Mouse (Mus musculus) midbrain, embryonic 15.5 days (tissue): ENCODE data around the gene B4galnt4. TPM values are rescaled to one million over a fixed set of nuclear protein-coding genes. Genes with fewer than 3 reads are reported as not detected.
"Not testable (repeated sequence)": the region's sequence is repeated elsewhere in the genome, so short reads cannot be mapped to it uniquely, and the experiment has no call there.

ENCODE experiments used
- ATAC-seq: fragments of 200-750 bp; cut with Nextera tagmentation; replicated peaks from 2 replicates; pipeline ENCODE4 v1.8.0; 2017; ENCODE audit warnings: moderate TSS enrichment
- H3K27ac ChIP-seq: fragments of 300-500 bp; sonication (generic); 2 replicates; pipeline ENCODE4 v1.5.1; 2015; ENCODE audit warnings: mild to moderate bottlenecking, inconsistent platforms
- H3K27me3 ChIP-seq: fragments of 300-500 bp; sonication (generic); replicated peaks from 2 replicates; pipeline ENCODE4 v1.6.1; 2015; ENCODE audit warnings: inconsistent platforms
- H3K36me3 ChIP-seq: fragments of 300-500 bp; sonication (generic); replicated peaks from 2 replicates; pipeline ENCODE4 v1.6.1; 2015; ENCODE audit warnings: inconsistent platforms
- H3K4me1 ChIP-seq: fragments of 300-500 bp; sonication (generic); 2 replicates; pipeline ENCODE4 v1.6.1; 2015; ENCODE audit warnings: inconsistent platforms
- H3K4me2 ChIP-seq: fragments of 300-500 bp; sonication (generic); 2 replicates; pipeline ENCODE4 v1.6.1; 2015; ENCODE audit warnings: inconsistent platforms, mild to moderate bottlenecking, moderate library complexity
- H3K4me3 ChIP-seq: fragments of 300-500 bp; sonication (generic); 2 replicates; pipeline ENCODE4 v1.5.1; 2015; ENCODE audit warnings: mild to moderate bottlenecking, inconsistent platforms
- H3K9ac ChIP-seq: fragments of 300-500 bp; sonication (generic); 2 replicates; pipeline ENCODE4 v1.6.1; 2015; ENCODE audit warnings: mild to moderate bottlenecking, inconsistent platforms
- H3K9me3 ChIP-seq: fragments of 300-500 bp; sonication (generic); 2 replicates; pipeline ENCODE4 v1.6.1; 2016; ENCODE audit warnings: inconsistent platforms
- whole genome bisulfite sequencing: fragments of 180-500 bp; shearing (Covaris S2); methylation state at CpG from one replicate; pipeline ENCODE4 v1.1.7; 2015; ENCODE audit warnings: mixed read lengths; 5-methylcytosine and 5-hydroxymethylcytosine counted together
- polyA plus RNA-seq: library from polyadenylated mRNA; unstranded; fragments of >200 nt; fragmentation: Nextera tagmentation; extraction: Ambion mirVana; gene quantifications from 2 replicates; pipeline ENCODE4 v1.2.1, GENCODE M21; 2015

The B4galnt4 gene
- polyA plus RNA-seq, 1 experiment from 2014 or later, result 64.1 TPM

- Histone ChIP-seq H3K36me3 (no peaks in the 10 kb centered on the region), H3K27ac (no peak overlapping the region), H3K27me3 (no peaks in the 10 kb centered on the region), H3K4me1 (peaks cover 5% of the 10 kb centered on the region; the same call in 1 of the 2 replicates), H3K9me3 (no peaks in the 10 kb centered on the region), H3K9ac (no peak overlapping the region), H3K4me2 (no peak overlapping the region), H3K4me3 (no peak overlapping the region)
- ATAC-seq, result no peak
- 47% methylated on average over 3 of the region's 3 CpGs for whole genome bisulfite sequencing
Observed at GRCm38 (mm10) chr7:141030390-141030789, 30.5 kb upstream of the B4galnt4 start.

GRCm38 (mm10) chr7:141032458-141033167 is 28.3 kb upstream of the B4galnt4 start:
- Histone ChIP-seq H3K4me2 (no peak overlapping the region), H3K36me3 (no peaks in the 10 kb centered on the region), H3K9ac (no peak overlapping the region), H3K27me3 (no peaks in the 10 kb centered on the region), H3K4me1 (no peaks in the 10 kb centered on the region), H3K4me3 (no peak overlapping the region), H3K9me3 (no peaks in the 10 kb centered on the region), H3K27ac (no peak overlapping the region)
- ATAC-seq, result no peak
- 83% methylated on average over 9 of the region's 9 CpGs for WGBS

- WGBS, result 85% methylated on average over 1 of the region's 2 CpGs
Observed at GRCm38 (mm10) chr7:141036624-141037023, 24.3 kb upstream of the B4galnt4 start.

DNA sequence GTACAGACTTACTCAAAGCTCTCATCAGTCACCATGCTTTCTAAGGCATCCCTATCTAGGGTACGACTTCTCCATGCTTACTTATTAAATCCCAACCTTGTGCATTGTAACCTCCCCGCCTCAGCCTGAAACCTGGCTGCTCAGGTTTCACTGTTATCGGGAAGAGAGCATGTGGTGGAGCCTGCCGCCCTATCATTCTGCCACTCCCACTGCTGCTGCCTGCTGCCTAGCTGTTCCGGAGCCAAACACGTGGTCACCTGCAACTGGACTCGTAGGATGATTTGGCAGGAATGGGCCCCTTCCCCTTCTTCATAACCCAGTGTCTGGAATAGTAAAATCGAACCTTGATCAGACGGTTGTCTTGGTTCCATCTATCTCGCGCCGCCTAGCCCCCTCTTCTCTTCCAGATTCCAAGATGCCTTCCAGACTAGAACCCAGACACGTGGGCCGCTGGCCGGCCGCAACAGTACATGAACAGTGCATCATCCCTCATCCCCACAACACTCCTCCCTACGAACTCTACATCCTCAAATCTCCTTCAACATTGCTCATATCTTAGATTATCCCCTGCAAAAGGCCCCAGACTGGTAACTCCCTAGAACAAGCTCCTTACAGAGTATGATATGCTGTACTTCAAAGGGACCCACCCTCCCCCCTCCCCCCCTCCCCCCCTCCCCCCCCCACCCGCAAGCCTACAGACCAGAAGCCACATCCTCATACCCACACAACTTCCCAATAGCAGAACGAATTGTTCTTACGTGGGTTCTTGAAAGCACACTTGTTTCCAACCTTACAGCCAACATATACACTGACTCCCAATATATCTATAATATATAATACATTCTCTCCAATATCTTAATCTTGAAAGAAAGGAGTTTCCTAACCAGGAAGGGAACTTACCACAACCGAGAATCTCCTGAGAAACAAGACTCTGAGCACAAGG is 22.5 kb upstream of the B4galnt4 start:
- Histone ChIP-seq H3K9me3 (no peaks in the 10 kb centered on the region), H3K4me1 (no peaks in the 10 kb centered on the region), H3K9ac (no peak overlapping the region), H3K27ac (no peak overlapping the region), H3K36me3 (no peaks in the 10 kb centered on the region), H3K4me2 (no peak overlapping the region), H3K27me3 (no peaks in the 10 kb centered on the region), H3K4me3 (no peak overlapping the region)
- WGBS, result 88% methylated on average over 20 of the region's 21 CpGs
- ATAC-seq, result no peak

More at GRCm38 (mm10) chr7:141036624-141037023, 24.3 kb upstream of the B4galnt4 start:
- not testable (repeated sequence) for H3K4me3 ChIP-seq, H3K4me1 ChIP-seq, H3K4me2 ChIP-seq, H3K9ac ChIP-seq, H3K27ac ChIP-seq, ATAC-seq, H3K9me3 ChIP-seq, H3K27me3 ChIP-seq, H3K36me3 ChIP-seq

DNA sequence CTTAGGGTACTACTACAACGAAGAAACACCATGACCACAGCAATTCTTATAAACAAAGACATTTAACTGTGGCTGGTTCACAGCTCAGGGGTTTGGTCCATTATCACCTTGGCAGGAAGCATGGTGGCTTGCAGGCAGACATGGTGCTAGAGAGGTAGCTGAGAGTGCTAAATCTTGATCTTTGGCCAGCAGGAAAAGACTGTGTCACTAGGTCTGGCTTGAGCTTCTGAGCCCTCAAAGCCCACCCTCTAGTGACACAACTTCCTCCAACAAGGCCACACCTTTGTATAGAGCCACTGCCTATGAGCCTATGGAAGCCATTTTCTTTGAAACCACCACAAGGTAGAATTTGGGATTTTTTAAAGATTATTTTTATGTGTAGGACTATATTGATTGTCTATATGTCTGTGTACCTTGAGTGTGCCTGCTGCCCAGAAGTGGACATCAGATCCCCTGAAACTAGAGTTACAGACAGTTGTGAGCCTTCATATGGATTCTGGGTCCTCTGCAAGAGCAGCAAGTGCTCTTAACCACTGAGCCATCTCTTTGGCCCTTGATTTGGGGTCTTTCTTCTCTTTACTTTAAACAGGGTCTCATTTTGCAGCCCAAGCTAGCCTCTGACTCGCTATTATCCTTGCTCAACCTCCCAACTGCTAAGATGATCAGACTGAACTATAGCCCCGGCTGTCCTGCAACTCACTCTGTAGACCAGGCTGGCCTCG is 21.4 kb upstream of the B4galnt4 start:
- no peaks in the 10 kb centered on the region for H3K4me1 ChIP-seq
- H3K9me3 ChIP-seq, result no peaks in the 10 kb centered on the region
- WGBS, result 90% methylated on average over 4 of the region's 4 CpGs
- H3K27me3 ChIP-seq, result no peaks in the 10 kb centered on the region
- no peak overlapping the region for H3K4me3 ChIP-seq
- H3K9ac ChIP-seq, result no peak overlapping the region
- H3K36me3 ChIP-seq, result no peaks in the 10 kb centered on the region
- no peak overlapping the region for H3K27ac ChIP-seq
- H3K4me2 ChIP-seq, result no peak overlapping the region
- ATAC-seq, result no peak

GRCm38 (mm10) chr7:141040867-141041606 is 19.9 kb upstream of the B4galnt4 start:
- 37% methylated on average over 6 of the region's 9 CpGs for WGBS
- Histone ChIP-seq H3K9me3 (no peaks in the 10 kb centered on the region), H3K27me3 (no peaks in the 10 kb centered on the region), H3K4me2 (no peak overlapping the region), H3K27ac (peak overlapping the region; percentile 34; the same call in 1 of the 2 replicates), H3K9ac (no peak overlapping the region), H3K4me1 (no peaks in the 10 kb centered on the region), H3K36me3 (no peaks in the 10 kb centered on the region), H3K4me3 (no peak overlapping the region)
- ATAC-seq, result no peak

GRCm38 (mm10) chr7:141041661-141042060 is 19.2 kb upstream of the B4galnt4 start:
- WGBS, result 28% methylated on average over 5 of the region's 5 CpGs
- ATAC-seq, result peak; percentile 48; the same call in 1 of the 2 replicates
- Histone ChIP-seq H3K4me2 (no peak overlapping the region), H3K9me3 (no peaks in the 10 kb centered on the region), H3K27ac (0 out of 2 replicates have a peak overlapping the region, but pooled peaks have one; percentile 8), H3K9ac (no peak overlapping the region), H3K27me3 (no peaks in the 10 kb centered on the region), H3K4me1 (no peaks in the 10 kb centered on the region), H3K4me3 (no peak overlapping the region), H3K36me3 (no peaks in the 10 kb centered on the region)

GRCm38 (mm10) chr7:141042539-141042938 is 18.4 kb upstream of the B4galnt4 start:
- 58% methylated on average over 4 of the region's 4 CpGs for WGBS
- H3K36me3 ChIP-seq, result no peaks in the 10 kb centered on the region
- H3K9ac ChIP-seq, result no peak overlapping the region
- H3K27ac ChIP-seq, result no peak overlapping the region
- no peak overlapping the region for H3K4me2 ChIP-seq
- H3K4me1 ChIP-seq, result peaks cover 5% of the 10 kb centered on the region; the same call in 1 of the 2 replicates
- H3K4me3 ChIP-seq, result no peak overlapping the region
- ATAC-seq, result no peak
- H3K27me3 ChIP-seq, result no peaks in the 10 kb centered on the region
- H3K9me3 ChIP-seq, result no peaks in the 10 kb centered on the region

GRCm38 (mm10) chr7:141046931-141047580 is 13.8 kb upstream of the B4galnt4 start:
- Histone ChIP-seq H3K9ac (no peak overlapping the region), H3K9me3 (no peaks in the 10 kb centered on the region), H3K4me1 (peaks cover 13% of the 10 kb centered on the region), H3K27me3 (no peaks in the 10 kb centered on the region), H3K27ac (peak overlapping the region; percentile 2; the same call in 1 of the 2 replicates), H3K36me3 (no peaks in the 10 kb centered on the region), H3K4me2 (peak overlapping the region; percentile 65), H3K4me3 (no peak overlapping the region)
- WGBS, result 69% methylated on average over 6 of the region's 6 CpGs
- no peak; the same call in 1 of the 2 replicates for ATAC-seq

DNA sequence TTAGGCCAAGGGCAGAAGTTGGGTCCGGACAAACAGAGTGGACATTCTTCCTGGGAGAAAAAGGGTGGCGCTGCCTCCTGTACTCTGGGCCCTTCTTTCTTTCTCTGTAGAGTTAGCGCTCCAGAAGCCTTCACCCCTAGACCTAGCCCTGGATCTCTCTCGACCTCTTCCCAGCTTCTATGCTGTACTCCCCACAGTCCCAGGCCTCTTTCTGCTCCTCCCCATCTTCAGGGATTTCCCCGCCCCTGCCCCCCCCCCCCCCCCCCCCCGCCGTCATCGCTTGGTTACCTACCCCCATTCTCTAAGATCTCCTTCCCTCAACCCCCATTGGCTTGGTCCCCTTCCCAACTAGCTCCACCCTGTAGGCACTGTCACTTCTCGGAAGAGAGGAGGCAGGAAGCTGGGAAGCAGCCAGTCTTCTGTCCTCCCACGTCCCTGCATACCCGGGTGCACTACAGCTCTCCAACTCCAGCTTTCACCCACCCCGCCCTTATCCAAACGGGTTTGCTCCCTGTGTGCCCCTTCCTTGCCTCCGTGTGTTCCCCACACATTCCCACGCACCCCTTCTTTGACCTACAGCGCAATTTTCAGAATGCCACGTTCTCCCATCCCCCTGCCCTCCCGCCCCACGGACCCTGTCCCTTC is 13.2 kb upstream of the B4galnt4 start:
- peak overlapping the region; percentile 33 for H3K4me3 ChIP-seq
- peak; percentile 86 for ATAC-seq
- H3K4me1 ChIP-seq, result peaks cover 13% of the 10 kb centered on the region
- 10% methylated on average over 15 of the region's 19 CpGs for WGBS
- peak overlapping the region; percentile 43 for H3K27ac ChIP-seq
- H3K36me3 ChIP-seq, result no peaks in the 10 kb centered on the region
- H3K4me2 ChIP-seq, result peak overlapping the region; percentile 65
- H3K9ac ChIP-seq, result peak overlapping the region; percentile 29; the same call in 1 of the 2 replicates
- H3K27me3 ChIP-seq, result no peaks in the 10 kb centered on the region
- H3K9me3 ChIP-seq, result no peaks in the 10 kb centered on the region
